Mouse (Mus musculus) heart, embryonic 11.5 days (tissue): ENCODE measurements around the gene Heatr5a. TPM values are rescaled to one million over a fixed set of nuclear protein-coding genes. Genes with fewer than 3 reads are reported as not detected.

Experiments
- ATAC-seq: fragments of 200-750 bp; cut with Nextera tagmentation; replicated peaks from 2 replicates; pipeline ENCODE4 v1.8.0; 2017; ENCODE audit warnings: moderate library complexity; ENCODE audit not compliant: insufficient number of reproducible peaks, low FRiP score, low TSS enrichment
- H3K27ac ChIP-seq: fragments of 300-500 bp; sonication (generic); 2 replicates; pipeline ENCODE4 v1.5.1; 2014; ENCODE audit warnings: mild to moderate bottlenecking, low read depth, low read length
- H3K27me3 ChIP-seq: fragments of 300-500 bp; sonication (generic); 2 replicates; pipeline ENCODE4 v1.6.1; 2014; ENCODE audit warnings: mild to moderate bottlenecking, low read length, mixed read lengths; ENCODE audit not compliant: control insufficient read depth, insufficient read depth
- H3K36me3 ChIP-seq: fragments of 300-500 bp; sonication (generic); 2 replicates; pipeline ENCODE4 v1.6.1; 2014; ENCODE audit warnings: mild to moderate bottlenecking, low read length, moderate library complexity, mixed read lengths; ENCODE audit not compliant: control insufficient read depth, insufficient read depth
- H3K4me1 ChIP-seq: fragments of 300-500 bp; sonication (generic); 2 replicates; pipeline ENCODE4 v1.6.1; 2014; ENCODE audit warnings: low read length; ENCODE audit not compliant: control insufficient read depth, insufficient read depth
- H3K4me2 ChIP-seq: fragments of 300-500 bp; sonication (generic); 2 replicates; pipeline ENCODE4 v1.6.1; 2014; ENCODE audit warnings: mild to moderate bottlenecking, moderate library complexity
- H3K4me3 ChIP-seq: fragments of 300-500 bp; sonication (generic); 2 replicates; pipeline ENCODE4 v1.5.1; 2014; ENCODE audit warnings: low read depth, low read length
- H3K9ac ChIP-seq: fragments of 300-500 bp; sonication (generic); 2 replicates; pipeline ENCODE4 v1.6.1; 2014; ENCODE audit warnings: mild to moderate bottlenecking, low read depth, low read length, moderate library complexity
- H3K9me3 ChIP-seq: fragments of 300-500 bp; sonication (generic); replicated peaks from 2 replicates; pipeline ENCODE4 v1.6.1; 2016; ENCODE audit warnings: low read length; ENCODE audit not compliant: control insufficient read depth
- WGBS: fragments of 180-500 bp; shearing (Covaris S2); extraction: QIAGEN DNeasy Blood & Tissue Kit; methylation state at CpG from one replicate; pipeline ENCODE4 v1.1.7; 2014; ENCODE audit not compliant: insufficient replicate concordance; 5-methylcytosine and 5-hydroxymethylcytosine counted together
- polyA plus RNA-seq: library from polyadenylated mRNA; unstranded; fragments of >200 nt; fragmentation: Nextera tagmentation; extraction: Ambion mirVana; gene quantifications from 2 replicates; pipeline ENCODE4 v1.2.1, GENCODE M21; 2014

Gene Heatr5a
- polyA plus RNA-seq, 1 experiment from 2014 or later = 10.2 TPM

GRCm38 (mm10) chr12:51839856-51840255 lies 131.3 kb downstream of the Heatr5a start:
- no peaks in the 10 kb centered on the region for H3K9me3 ChIP-seq
- 91% methylated on average over 1 of the region's 1 CpGs for WGBS
- ATAC-seq = no peak
- H3K27me3 ChIP-seq = no peaks in the 10 kb centered on the region
- no peak overlapping the region for H3K4me2 ChIP-seq
- no peak overlapping the region for H3K9ac ChIP-seq
- H3K4me3 ChIP-seq = no peak overlapping the region
- H3K4me1 ChIP-seq = peaks cover 14% of the 10 kb centered on the region
- H3K27ac ChIP-seq = no peak overlapping the region
- no peaks in the 10 kb centered on the region for H3K36me3 ChIP-seq

GRCm38 (mm10) chr12:51835219-51835618 lies 135.9 kb downstream of the Heatr5a start:
- Histone ChIP-seq H3K9me3 (no peaks in the 10 kb centered on the region), H3K4me1 (0 out of 2 replicates have a peak, but pooled peaks cover 3% of the 10 kb centered on the region), H3K4me3 (no peak overlapping the region), H3K27ac (no peak overlapping the region), H3K36me3 (no peaks in the 10 kb centered on the region), H3K9ac (no peak overlapping the region), H3K27me3 (no peaks in the 10 kb centered on the region), H3K4me2 (no peak overlapping the region)
- 39% methylated on average over 3 of the region's 3 CpGs for WGBS
- ATAC-seq = no peak

- no peaks in the 10 kb centered on the region for H3K36me3 ChIP-seq
- WGBS = 73% methylated on average over 13 of the region's 13 CpGs
Observed at GRCm38 (mm10) chr12:51831931-51832330, 139.2 kb downstream of the Heatr5a start.

GRCm38 (mm10) chr12:51831296-51831695 lies 139.8 kb downstream of the Heatr5a start:
- no peak for ATAC-seq
- no peaks in the 10 kb centered on the region for H3K36me3 ChIP-seq
- peaks cover 11% of the 10 kb centered on the region; the same call in 1 of the 2 replicates for H3K4me1 ChIP-seq
- no peaks in the 10 kb centered on the region for H3K27me3 ChIP-seq
- no peak overlapping the region for H3K4me3 ChIP-seq
- H3K4me2 ChIP-seq = peak overlapping the region; percentile 83; the same call in 1 of the 2 replicates
- H3K27ac ChIP-seq = no peak overlapping the region; the same call in 1 of the 2 replicates
- no peak overlapping the region for H3K9ac ChIP-seq
- no peaks in the 10 kb centered on the region for H3K9me3 ChIP-seq
- WGBS = 81% methylated on average over 3 of the region's 3 CpGs

More at GRCm38 (mm10) chr12:51831931-51832330, 139.2 kb downstream of the Heatr5a start:
- Histone ChIP-seq H3K27me3 (no peaks in the 10 kb centered on the region), H3K9me3 (no peaks in the 10 kb centered on the region), H3K4me2 (no peak overlapping the region; the same call in 1 of the 2 replicates), H3K4me1 (peaks cover 11% of the 10 kb centered on the region; the same call in 1 of the 2 replicates), H3K27ac (no peak overlapping the region), H3K4me3 (no peak overlapping the region), H3K9ac (no peak overlapping the region)
- no peak for ATAC-seq

GRCm38 (mm10) chr12:51830671-51831070 lies 140.4 kb downstream of the Heatr5a start:
- Histone ChIP-seq H3K4me1 (peaks cover 11% of the 10 kb centered on the region; the same call in 1 of the 2 replicates), H3K4me2 (peak overlapping the region; percentile 83), H3K4me3 (peak overlapping the region; percentile 99), H3K27ac (peak overlapping the region; percentile 100), H3K9me3 (no peaks in the 10 kb centered on the region), H3K36me3 (no peaks in the 10 kb centered on the region), H3K27me3 (no peaks in the 10 kb centered on the region), H3K9ac (no peak overlapping the region; the same call in 1 of the 2 replicates)
- WGBS = 85% methylated on average over 1 of the region's 1 CpGs
- no peak for ATAC-seq

GRCm38 (mm10) chr12:51830077-51830402 lies 141.1 kb downstream of the Heatr5a start:
- Histone ChIP-seq H3K4me3 (peak overlapping the region; percentile 99), H3K36me3 (peaks cover 3% of the 10 kb centered on the region; the same call in 1 of the 2 replicates), H3K9ac (peak overlapping the region; percentile 100), H3K4me2 (peak overlapping the region; percentile 83), H3K27ac (peak overlapping the region; percentile 100), H3K27me3 (no peaks in the 10 kb centered on the region), H3K4me1 (peaks cover 11% of the 10 kb centered on the region; the same call in 1 of the 2 replicates), H3K9me3 (no peaks in the 10 kb centered on the region)
- peak; percentile 11; the same call in 1 of the 2 replicates for ATAC-seq
- under 1% methylated on average over 12 of the region's 12 CpGs for WGBS

GRCm38 (mm10) chr12:51829290-51830076 lies 141.6 kb downstream of the Heatr5a start, which contains the start of gene Hectd1:
TSS of gene Hectd1 (minus strand) at chr12:51829536.
- Histone ChIP-seq H3K27me3 (no peaks in the 10 kb centered on the region), H3K4me3 (peak within 1 kb of the TSS; percentile 99), H3K36me3 (peaks cover 6% of the 10 kb centered on the region; the same call in 1 of the 2 replicates), H3K4me1 (peaks cover 11% of the 10 kb centered on the region; the same call in 1 of the 2 replicates), H3K9me3 (no peaks in the 10 kb centered on the region), H3K9ac (peak within 1 kb of the TSS; percentile 100), H3K27ac (peak within 1 kb of the TSS; percentile 100), H3K4me2 (peak within 1 kb of the TSS; percentile 83)
- WGBS = under 1% methylated on average over 93 of the region's 114 CpGs
- ATAC-seq = peak; percentile 92

GRCm38 (mm10) chr12:51828716-51829289 lies 142.3 kb downstream of the Heatr5a start:
- Histone ChIP-seq H3K9ac (peak overlapping the region; percentile 100), H3K4me3 (peak overlapping the region; percentile 99), H3K9me3 (no peaks in the 10 kb centered on the region), H3K4me1 (peaks cover 11% of the 10 kb centered on the region; the same call in 1 of the 2 replicates), H3K27ac (peak overlapping the region; percentile 100), H3K27me3 (no peaks in the 10 kb centered on the region), H3K4me2 (peak overlapping the region; percentile 83), H3K36me3 (peaks cover 6% of the 10 kb centered on the region; the same call in 1 of the 2 replicates)
- under 1% methylated on average over 58 of the region's 66 CpGs for WGBS
- ATAC-seq = peak; percentile 71
